Mouse (Mus musculus) urinary bladder, postnatal 0 days (tissue): ENCODE results near the gene Tnmd. TPM values are rescaled to one million over a fixed set of nuclear protein-coding genes. Genes with fewer than 3 reads are reported as not detected.

Source experiments
- polyA plus RNA-seq: library from polyadenylated mRNA; unstranded; fragments of >200 nt; fragmentation: Nextera tagmentation; extraction: Ambion mirVana; gene quantifications from 2 replicates; pipeline ENCODE4 v1.2.1, GENCODE M21; 2015

Tnmd gene
- 8.6 and 10.5 TPM in 2 replicates for polyA plus RNA-seq

GRCm38 (mm10) chrX:133850680-133851079 lies at the start of gene Tnmd:
Gene Tnmd (plus strand): TSS chrX:133850980.

GRCm38 (mm10) chrX:133898014-133898542 lies 47.3 kb downstream of the Tnmd start, which contains the start of gene Tspan6:
Gene Tspan6 (minus strand): TSS chrX:133898429.

GRCm38 (mm10) chrX:133908261-133908660 lies 57.5 kb downstream of the Tnmd start, which contains the start of gene Srpx2:
Gene Srpx2 (plus strand): TSS chrX:133908426.

Other genes starting within 250 kb of the Tnmd start
- gene Pcdh19, start 162.0 kb upstream of the Tnmd start, polyA plus RNA-seq = 1.7 and 3.7 TPM in 2 replicates
- gene Tspan6, start 47.4 kb downstream of the Tnmd start, polyA plus RNA-seq = 65.2 and 83.0 TPM in 2 replicates
- gene Srpx2, start 57.4 kb downstream of the Tnmd start, polyA plus RNA-seq = 6.1 and 6.5 TPM in 2 replicates
- gene Sytl4, start 130.8 kb downstream of the Tnmd start, polyA plus RNA-seq = 2.3 and 2.7 TPM in 2 replicates
- 11.1 and 13.1 TPM in 2 replicates for gene Cstf2, start 208.2 kb downstream of the Tnmd start, polyA plus RNA-seq